Mouse (Mus musculus): ENCODE measurements around the gene Rab7b. TPM values are rescaled to one million over a fixed set of nuclear protein-coding genes. Genes with fewer than 3 reads are reported as not detected.

Rab7b gene
- polyA plus RNA-seq, 1 experiment from 2014 or later = 0.65 TPM

DNA sequence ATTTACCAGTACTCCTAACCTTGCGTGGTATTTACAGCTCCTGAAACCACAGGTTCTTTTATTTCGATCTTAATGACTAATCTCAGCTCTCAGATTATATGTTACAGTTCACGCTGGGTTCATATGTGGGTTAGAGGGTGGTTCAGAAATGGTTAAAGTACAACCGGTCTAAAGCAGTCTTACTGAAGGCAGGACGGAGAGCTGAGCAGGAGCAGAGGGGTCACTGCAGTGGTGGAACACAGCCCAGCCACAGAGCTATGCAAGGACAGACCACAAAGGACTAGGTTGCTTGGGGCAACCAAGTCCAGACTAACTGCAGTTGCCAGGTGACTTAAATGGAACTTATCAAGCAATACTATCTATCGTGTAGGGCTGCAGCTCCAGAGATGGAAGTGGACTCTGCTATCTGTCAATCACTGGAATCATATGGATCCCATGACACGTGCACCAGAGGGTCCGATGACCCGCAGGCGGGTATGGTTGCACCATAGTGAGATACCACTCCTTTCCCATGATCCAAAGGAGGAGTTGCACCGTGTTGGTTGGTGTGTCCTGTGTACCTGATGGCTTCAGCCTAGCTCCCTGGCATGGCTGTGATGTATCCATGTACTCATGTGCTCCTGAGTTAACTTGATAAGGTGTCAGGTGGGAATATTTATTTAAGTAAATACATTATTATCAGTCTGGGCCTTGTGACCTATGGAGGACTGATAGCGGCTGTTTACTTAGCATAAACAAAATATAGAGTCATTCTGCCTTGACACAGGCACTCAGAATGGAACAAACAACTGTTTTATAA lies 42.3 kb downstream of the Rab7b start:
- Histone ChIP-seq H3K9me3 (replicated peaks) (no peaks in the 10 kb centered on the region), H3K4me1 (no peaks in the 10 kb centered on the region), H3K4me3 (no peak overlapping the region), H3K27ac (no peak overlapping the region), H3K36me3 (no peaks in the 10 kb centered on the region), H3K27me3 (ENCODE audit: low read depth, poor library complexity, severe bottlenecking) (no peaks in the 10 kb centered on the region)
- no peak for DNase-seq (ENCODE audit: low spot score)
- WGBS = 90% methylated on average over 12 of the region's 12 CpGs

DNA sequence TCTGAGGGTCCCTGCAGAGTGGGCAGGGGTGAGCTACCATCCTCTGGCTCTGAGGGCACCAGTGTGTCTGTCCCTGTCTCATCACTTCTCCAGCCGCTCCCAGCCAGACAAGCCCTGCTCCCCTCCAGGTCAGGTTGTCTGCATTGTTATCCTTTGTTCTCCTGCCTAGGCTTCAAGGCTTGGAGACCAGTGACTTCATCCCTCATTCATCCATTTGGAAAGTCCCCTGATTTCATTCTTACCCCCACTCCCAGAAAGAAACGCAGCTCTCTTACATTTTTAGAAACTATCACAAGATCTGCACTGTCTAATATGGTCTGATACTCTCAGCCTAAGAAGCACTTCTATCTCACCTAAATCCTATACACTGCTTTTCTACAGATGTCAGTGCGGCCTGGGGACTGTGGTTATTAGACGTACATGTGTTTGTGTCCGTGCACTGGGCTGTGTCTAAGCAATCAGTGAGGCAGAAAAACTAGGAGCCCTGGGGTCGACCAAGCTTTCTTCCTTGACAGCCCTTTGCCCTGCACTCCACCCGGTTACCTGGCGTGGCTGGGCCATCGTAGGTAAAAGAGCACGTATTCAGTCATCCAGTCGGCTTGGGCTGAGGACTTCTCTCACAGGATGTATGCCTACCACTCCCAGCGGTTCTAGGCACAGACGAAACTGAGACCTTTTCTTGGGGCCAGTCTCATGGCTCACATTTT lies 45.1 kb downstream of the Rab7b start:
- H3K4me1 ChIP-seq = no peaks in the 10 kb centered on the region
- H3K36me3 ChIP-seq = no peaks in the 10 kb centered on the region
- no peaks in the 10 kb centered on the region for H3K27me3 ChIP-seq (ENCODE audit: low read depth, poor library complexity, severe bottlenecking)
- no peak for DNase-seq (ENCODE audit: low spot score)
- 88% methylated on average over 13 of the region's 13 CpGs for WGBS
- H3K4me3 ChIP-seq = no peak overlapping the region
- H3K27ac ChIP-seq = no peak overlapping the region
- H3K9me3 ChIP-seq (replicated peaks) = no peaks in the 10 kb centered on the region

DNA sequence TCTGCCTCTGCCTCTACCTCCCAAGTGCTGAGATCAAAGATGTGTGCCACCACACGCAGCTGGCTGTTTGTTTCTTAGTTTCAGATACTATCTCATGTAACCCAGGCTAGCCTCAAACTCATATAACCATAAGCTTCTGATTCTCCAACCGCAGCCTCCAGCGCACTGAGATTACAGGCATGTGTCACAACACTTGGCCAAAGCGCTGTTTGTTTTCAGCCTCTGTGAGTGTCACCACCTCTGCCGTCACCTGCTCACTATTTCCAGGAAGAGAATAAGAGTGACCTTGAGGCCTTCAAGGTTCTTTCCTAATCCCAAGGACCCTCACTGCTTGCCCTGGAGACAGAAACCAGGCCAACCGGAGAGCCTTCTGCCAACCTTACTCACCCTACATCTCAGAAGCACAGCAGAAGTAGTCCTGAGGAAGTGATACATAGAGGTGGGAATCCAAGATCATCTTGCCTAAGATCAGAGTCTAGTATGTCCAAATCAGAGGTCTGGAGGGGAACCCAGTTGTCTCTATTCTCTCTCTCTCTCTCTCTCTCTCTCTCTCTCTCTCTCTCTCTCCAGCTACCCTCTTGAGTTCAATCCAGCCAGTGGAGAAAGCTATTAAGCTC lies 46.3 kb downstream of the Rab7b start:
- 95% methylated on average over 6 of the region's 6 CpGs for WGBS
- no peaks in the 10 kb centered on the region for H3K4me1 ChIP-seq
- no peaks in the 10 kb centered on the region for H3K36me3 ChIP-seq
- no peak overlapping the region for H3K27ac ChIP-seq
- H3K9me3 ChIP-seq (replicated peaks) = no peaks in the 10 kb centered on the region
- DNase-seq (ENCODE audit: low spot score) = no peak
- H3K4me3 ChIP-seq = no peak overlapping the region
- H3K27me3 ChIP-seq (ENCODE audit: low read depth, poor library complexity, severe bottlenecking) = no peaks in the 10 kb centered on the region

DNA sequence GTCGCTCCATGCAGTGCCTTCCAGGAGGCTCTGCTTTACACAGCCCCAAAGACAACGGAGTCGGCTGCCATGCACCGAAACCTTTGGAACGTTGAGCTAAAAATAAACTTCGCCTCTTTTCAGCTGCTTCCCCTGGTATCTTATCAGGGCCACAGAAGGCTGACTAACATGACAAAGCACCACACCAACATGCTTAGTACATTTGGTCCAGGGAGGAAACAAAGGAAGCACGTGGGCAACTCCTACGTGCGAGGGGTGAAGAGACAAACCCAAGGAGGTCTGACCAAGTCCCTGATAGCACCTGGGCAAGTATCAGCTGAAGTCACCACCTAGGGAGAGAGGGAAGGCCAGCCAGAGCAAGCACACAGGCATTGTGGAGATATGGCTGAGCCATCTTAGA lies 48.0 kb downstream of the Rab7b start:
- Histone ChIP-seq H3K27ac (no peak overlapping the region), H3K36me3 (no peaks in the 10 kb centered on the region), H3K4me1 (no peaks in the 10 kb centered on the region), H3K9me3 (replicated peaks) (no peaks in the 10 kb centered on the region), H3K4me3 (no peak overlapping the region), H3K27me3 (ENCODE audit: low read depth, poor library complexity, severe bottlenecking) (no peaks in the 10 kb centered on the region)
- 90% methylated on average over 9 of the region's 9 CpGs for WGBS
- no peak for DNase-seq (ENCODE audit: low spot score)

DNA sequence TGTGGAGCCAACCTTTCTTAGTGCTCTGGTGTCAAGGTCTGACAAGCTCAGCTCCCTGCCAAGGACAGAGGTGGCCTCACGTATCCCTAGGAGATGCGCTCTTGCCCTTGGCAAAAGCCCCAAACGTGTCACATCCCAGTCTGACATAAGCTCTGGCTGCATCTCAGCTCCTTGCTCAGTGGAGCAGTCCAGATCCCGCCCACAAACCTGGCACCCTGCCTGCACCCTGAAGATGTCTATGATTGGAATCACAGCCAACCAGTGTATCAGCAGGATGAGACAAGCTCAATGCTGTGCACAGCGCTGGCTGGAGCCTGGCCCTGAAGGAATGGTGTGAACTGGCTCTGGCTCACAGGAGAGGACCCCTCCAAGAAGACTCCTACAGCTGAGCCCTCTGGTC lies 48.8 kb downstream of the Rab7b start:
- 90% methylated on average over 5 of the region's 5 CpGs for WGBS

DNA sequence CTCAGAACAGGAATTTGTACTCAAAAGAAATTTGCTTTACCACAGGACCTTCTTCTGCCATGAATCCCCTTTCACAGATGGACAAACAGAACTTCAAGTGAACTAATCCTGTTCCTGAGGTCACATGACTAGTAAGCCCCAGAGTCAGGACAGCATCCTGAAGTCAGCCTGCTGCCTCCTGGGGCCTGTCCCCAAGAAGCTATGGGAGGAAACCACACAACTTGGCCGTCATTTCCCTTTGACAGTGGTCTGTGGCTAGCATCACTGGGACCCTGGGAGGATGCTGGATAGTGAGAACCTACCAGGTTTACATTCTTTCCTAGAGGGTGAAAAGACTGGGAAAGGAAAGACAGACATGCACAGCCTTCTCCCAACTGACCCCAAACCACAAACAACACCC lies 50.3 kb downstream of the Rab7b start:
- 66% methylated on average over 1 of the region's 1 CpGs for WGBS
- Histone ChIP-seq H3K9me3 (replicated peaks) (no peaks in the 10 kb centered on the region), H3K36me3 (no peaks in the 10 kb centered on the region), H3K4me1 (no peaks in the 10 kb centered on the region), H3K27me3 (ENCODE audit: low read depth, poor library complexity, severe bottlenecking) (no peaks in the 10 kb centered on the region), H3K4me3 (no peak overlapping the region), H3K27ac (no peak overlapping the region)
- DNase-seq (ENCODE audit: low spot score) = no peak

More for the DNA sequence above, 48.8 kb downstream of the Rab7b start:
- no peaks in the 10 kb centered on the region for H3K4me1 ChIP-seq
- H3K9me3 ChIP-seq (replicated peaks) = no peaks in the 10 kb centered on the region
- H3K4me3 ChIP-seq = no peak overlapping the region
- no peak overlapping the region for H3K27ac ChIP-seq
- DNase-seq (ENCODE audit: low spot score) = no peak
- no peaks in the 10 kb centered on the region for H3K27me3 ChIP-seq (ENCODE audit: low read depth, poor library complexity, severe bottlenecking)
- no peaks in the 10 kb centered on the region for H3K36me3 ChIP-seq

DNA sequence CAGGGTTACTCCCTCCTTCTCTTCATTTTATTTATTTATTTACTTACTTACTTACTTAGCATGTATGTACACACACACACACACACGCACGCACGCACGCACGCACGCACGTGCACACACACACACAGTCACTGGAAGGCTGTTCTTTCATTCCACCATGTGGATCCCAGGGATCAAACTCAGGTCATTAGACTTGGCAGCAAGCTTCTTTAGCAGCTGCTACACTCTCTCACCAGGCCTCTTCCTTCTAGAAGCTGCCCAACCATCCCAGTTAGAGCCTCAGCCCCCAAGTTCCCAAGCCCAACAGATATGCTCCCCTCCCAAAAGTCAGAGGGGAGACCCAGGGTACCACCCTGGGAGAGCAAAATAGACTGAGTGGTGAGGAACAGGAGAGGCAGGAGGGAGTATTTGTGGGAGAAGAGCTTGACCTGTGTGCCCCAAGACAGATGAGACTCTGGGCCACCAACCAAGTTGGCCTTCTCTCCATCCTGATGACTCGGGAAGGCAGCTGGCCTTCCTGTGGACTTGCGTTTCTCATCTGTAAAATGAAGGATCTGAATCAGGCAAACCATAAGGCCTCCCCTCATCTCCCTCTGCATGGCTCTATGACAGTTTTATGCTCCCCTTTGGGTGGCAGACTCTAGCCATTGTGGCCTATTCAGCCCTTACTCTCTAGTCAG lies 51.1 kb downstream of the Rab7b start:
- Histone ChIP-seq H3K36me3 (no peaks in the 10 kb centered on the region), H3K4me3 (no peak overlapping the region), H3K4me1 (no peaks in the 10 kb centered on the region), H3K27ac (no peak overlapping the region), H3K9me3 (replicated peaks) (no peaks in the 10 kb centered on the region), H3K27me3 (ENCODE audit: low read depth, poor library complexity, severe bottlenecking) (no peaks in the 10 kb centered on the region)
- no peak for DNase-seq (ENCODE audit: low spot score)
- 92% methylated on average over 9 of the region's 9 CpGs for WGBS

DNA sequence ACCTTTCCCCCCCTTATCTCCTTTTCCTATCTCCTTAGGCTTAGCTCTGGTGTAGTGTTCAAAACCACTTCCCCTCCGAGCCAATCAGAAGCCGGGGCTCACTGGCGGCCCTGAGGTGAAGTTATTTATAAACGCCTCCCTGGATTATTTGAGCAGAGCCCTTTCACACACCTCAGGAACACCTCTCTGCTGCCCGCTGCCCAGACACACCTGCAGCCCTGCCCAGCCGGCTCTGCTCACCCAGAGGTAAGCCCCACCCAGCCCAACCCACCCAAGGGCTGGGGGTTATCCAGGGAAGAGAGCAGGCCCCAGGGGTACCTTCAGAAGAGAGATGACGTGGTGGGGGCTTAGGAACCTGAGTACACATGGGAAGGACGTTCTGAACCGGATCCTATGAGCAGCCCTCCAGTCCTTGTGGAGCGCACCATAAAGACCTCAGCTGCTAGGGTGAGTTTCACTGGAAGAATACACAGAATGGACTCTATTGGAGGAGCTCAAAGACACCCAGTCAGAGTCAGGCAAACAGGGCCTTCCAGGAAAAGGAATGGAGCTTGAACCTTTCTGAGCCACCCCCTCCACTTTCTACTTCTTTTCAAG lies 55.5 kb downstream of the Rab7b start, which contains the start of gene Slc26a9:
Gene Slc26a9, plus strand, starts transcription at position 155 of the 597 bp plus-strand sequence.
- Histone ChIP-seq H3K36me3 (no peaks in the 10 kb centered on the region), H3K27me3 (ENCODE audit: low read depth, poor library complexity, severe bottlenecking) (no peaks in the 10 kb centered on the region), H3K4me1 (0 out of 2 replicates have a peak, but pooled peaks cover 4% of the 10 kb centered on the region), H3K9me3 (replicated peaks) (no peaks in the 10 kb centered on the region), H3K4me3 (no peak within 1 kb of the TSS), H3K27ac (no peak within 1 kb of the TSS)
- WGBS = 70% methylated on average over 10 of the region's 10 CpGs
- DNase-seq (ENCODE audit: low spot score) = no peak

DNA sequence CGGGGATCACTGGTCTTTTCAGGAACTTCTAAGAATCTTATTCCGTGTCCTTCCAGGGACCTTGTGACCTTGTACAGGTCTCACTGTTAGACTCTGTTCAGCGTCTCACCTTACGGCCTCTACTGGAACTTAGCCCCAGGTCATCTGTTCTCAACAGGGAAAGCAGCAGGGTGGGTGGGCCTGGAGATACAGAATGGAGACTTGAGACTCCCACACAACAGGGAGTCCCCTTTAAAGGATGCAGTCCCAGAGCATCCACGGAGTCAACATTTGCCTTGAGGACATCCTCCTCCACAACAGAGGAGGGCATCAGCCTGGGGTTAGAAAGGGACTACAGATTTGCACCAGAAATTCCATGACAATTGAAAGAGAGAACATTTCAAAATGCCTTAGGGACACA lies 56.9 kb downstream of the Rab7b start:
- H3K27me3 ChIP-seq (ENCODE audit: low read depth, poor library complexity, severe bottlenecking) = no peaks in the 10 kb centered on the region
- H3K36me3 ChIP-seq = no peaks in the 10 kb centered on the region
- no peak for DNase-seq (ENCODE audit: low spot score)
- WGBS = 58% methylated on average over 5 of the region's 5 CpGs
- H3K27ac ChIP-seq = no peak overlapping the region
- no peaks in the 10 kb centered on the region for H3K9me3 ChIP-seq (replicated peaks)
- 0 out of 2 replicates have a peak, but pooled peaks cover 4% of the 10 kb centered on the region for H3K4me1 ChIP-seq
- H3K4me3 ChIP-seq = no peak overlapping the region

DNA sequence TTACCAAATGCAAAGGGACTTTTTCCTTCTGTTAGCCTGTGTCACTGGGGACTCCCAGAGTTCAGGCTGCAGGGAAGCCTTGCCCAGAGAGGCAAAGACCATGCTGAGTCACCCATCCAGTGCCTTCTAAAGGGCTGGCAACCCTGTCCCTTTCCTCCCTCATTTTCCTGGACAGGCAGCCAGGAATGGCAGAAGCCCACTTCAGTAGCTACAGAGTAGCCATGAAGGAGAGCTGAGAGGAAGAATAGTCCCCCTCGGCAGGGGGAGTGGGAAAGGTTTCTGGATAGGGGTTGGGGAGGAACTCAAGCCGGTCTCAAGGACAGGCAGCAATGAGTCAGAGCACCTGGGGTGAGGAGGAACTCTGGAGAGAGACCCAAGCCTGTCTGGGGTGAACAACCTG lies 59.3 kb downstream of the Rab7b start:
- Histone ChIP-seq H3K4me3 (no peak overlapping the region), H3K36me3 (no peaks in the 10 kb centered on the region), H3K4me1 (0 out of 2 replicates have a peak, but pooled peaks cover 4% of the 10 kb centered on the region), H3K9me3 (replicated peaks) (no peaks in the 10 kb centered on the region), H3K27ac (no peak overlapping the region), H3K27me3 (ENCODE audit: low read depth, poor library complexity, severe bottlenecking) (no peaks in the 10 kb centered on the region)
- no peak for DNase-seq (ENCODE audit: low spot score)
- WGBS = 68% methylated on average over 2 of the region's 2 CpGs

DNA sequence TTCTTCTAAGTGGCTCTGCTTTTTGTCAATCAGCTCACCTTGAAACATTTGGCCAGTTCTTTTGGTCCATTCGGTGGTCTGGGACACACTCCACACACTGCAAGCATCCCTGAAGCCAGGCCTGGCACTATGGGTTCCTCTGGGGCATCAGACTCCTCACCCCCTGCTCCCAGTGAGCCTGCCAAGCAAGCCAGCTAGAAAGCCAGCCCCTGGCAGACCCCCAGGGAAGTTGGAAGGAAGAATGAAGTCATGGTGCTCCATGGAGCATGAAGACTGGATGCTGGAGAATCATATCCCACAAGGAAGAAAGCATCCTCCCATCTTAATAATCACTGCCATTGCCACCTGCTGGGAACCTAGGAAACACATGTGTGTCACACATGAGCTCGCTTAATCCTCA lies 60.1 kb downstream of the Rab7b start:
- Histone ChIP-seq H3K36me3 (no peaks in the 10 kb centered on the region), H3K27ac (no peak overlapping the region), H3K9me3 (replicated peaks) (no peaks in the 10 kb centered on the region), H3K27me3 (ENCODE audit: low read depth, poor library complexity, severe bottlenecking) (no peaks in the 10 kb centered on the region), H3K4me1 (0 out of 2 replicates have a peak, but pooled peaks cover 4% of the 10 kb centered on the region), H3K4me3 (no peak overlapping the region)
- no peak for DNase-seq (ENCODE audit: low spot score)
- WGBS = 81% methylated on average over 2 of the region's 2 CpGs

DNA sequence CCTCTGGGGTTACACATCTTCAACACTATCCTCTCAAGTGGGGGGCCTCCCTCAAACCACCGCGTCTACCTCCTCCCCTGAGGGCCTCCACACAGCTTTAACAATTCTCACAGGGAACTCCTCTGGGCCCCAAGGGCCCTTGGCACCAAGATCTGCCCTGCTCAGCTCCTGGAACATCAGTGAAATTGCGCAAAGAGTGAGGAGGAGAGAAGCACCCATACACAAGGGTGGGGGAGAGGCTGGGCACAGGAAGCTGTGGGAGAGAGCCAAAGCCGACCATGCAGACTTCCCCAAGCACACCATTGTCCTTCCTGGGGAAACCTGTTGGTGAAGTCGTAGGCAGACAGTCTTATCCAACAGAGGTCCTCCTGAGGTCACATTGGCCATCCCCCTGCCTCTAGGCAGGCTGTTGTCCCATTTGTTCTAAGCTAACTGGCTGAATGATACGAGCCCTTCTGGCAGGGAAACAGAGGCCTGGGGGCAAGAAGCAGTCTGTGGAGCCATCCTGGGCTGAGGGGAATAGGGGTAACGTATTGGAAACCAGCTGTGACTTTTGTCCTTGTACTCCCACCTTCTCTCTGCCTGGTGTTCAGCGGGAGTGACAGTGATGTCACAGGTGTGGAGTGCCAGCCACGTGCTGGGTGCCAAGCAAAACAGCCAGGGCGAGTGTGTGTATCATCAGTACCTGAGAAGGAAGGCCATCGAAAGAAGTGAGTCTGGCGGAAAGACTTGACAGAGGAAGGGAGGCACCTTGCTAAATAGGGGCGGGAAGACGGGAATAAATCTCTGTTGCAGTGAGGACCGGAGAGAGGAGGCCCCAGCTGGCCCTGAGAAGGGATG lies 61.4 kb downstream of the Rab7b start:
- no peak overlapping the region for H3K4me3 ChIP-seq
- 74% methylated on average over 15 of the region's 15 CpGs for WGBS
- 0 out of 2 replicates have a peak, but pooled peaks cover 4% of the 10 kb centered on the region for H3K4me1 ChIP-seq
- DNase-seq (ENCODE audit: low spot score) = no peak
- H3K9me3 ChIP-seq (replicated peaks) = no peaks in the 10 kb centered on the region
- no peaks in the 10 kb centered on the region for H3K27me3 ChIP-seq (ENCODE audit: low read depth, poor library complexity, severe bottlenecking)
- H3K36me3 ChIP-seq = no peaks in the 10 kb centered on the region
- H3K27ac ChIP-seq = no peak overlapping the region

Measured in limb, embryonic 10.5 days (tissue).